Mouse (Mus musculus) G1E (cell line): ENCODE measurements at regions not wholly inside any gene's neighbourhood (a gene's known extent, or its start where the extent isn't known, plus 50 kb on each side); places are given as distances from the start of the nearest gene placed in this dataset.

ENCODE experiments used
- ATAC-seq: 2 replicates; pipeline ENCODE4 v1.8.0; 2016; ENCODE audit warnings: mild to moderate bottlenecking; ENCODE audit not compliant: insufficient number of reproducible peaks, poor library complexity, low FRiP score, severe bottlenecking; ENCODE audit errors: extremely low read depth
- DNase-seq: peaks from one replicate; pipeline ENCODE4 v3.0.0; 2012; ENCODE audit warnings: low spot score
- H3K27me3 ChIP-seq: 2 replicates; pipeline ENCODE4 v1.6.1; 2012; ENCODE audit warnings: mild to moderate bottlenecking, low read length, inconsistent platforms; ENCODE audit not compliant: insufficient read depth
- H3K36me3 ChIP-seq: replicated peaks from 2 replicates; pipeline ENCODE3; 2012; ENCODE audit warnings: mild to moderate bottlenecking, inconsistent platforms
- H3K4me1 ChIP-seq: 2 replicates; pipeline ENCODE4 v1.6.1; 2012; ENCODE audit warnings: low read depth, low read length, inconsistent platforms, mixed read lengths; ENCODE audit not compliant: insufficient read depth
- H3K4me3 ChIP-seq: 2 replicates; pipeline ENCODE4 v1.5.1; 2012; ENCODE audit warnings: low read depth, mild to moderate bottlenecking, inconsistent platforms, low read length, moderate library complexity, mixed read lengths
- H3K9me3 ChIP-seq: replicated peaks from 2 replicates; pipeline ENCODE4 v1.6.1; 2012; ENCODE audit warnings: inconsistent platforms
- CTCF ChIP-seq: IDR thresholded peaks from 2 replicates; pipeline ENCODE4 v1.5.1; 2012; ENCODE audit warnings: low read depth, low read length, inconsistent platforms, mixed read lengths
- GATA1 ChIP-seq: IDR thresholded peaks from 2 replicates; pipeline ENCODE4 v1.6.1; 2012; ENCODE audit warnings: borderline replicate concordance, low read length, inconsistent platforms, mixed read lengths
- GATA2 ChIP-seq: IDR thresholded peaks from 2 replicates; pipeline ENCODE4 v1.6.1; 2012; ENCODE audit warnings: low read depth, low read length, inconsistent platforms, borderline replicate concordance
- POLR2AphosphoS5 ChIP-seq: IDR thresholded peaks from 2 replicates; pipeline ENCODE4 v1.6.1; 2012; ENCODE audit warnings: low read depth, low read length, inconsistent platforms; ENCODE audit not compliant: insufficient replicate concordance
- TAL1 ChIP-seq: conservative IDR thresholded peaks from 2 replicates; pipeline ENCODE4 v1.6.1; 2012; ENCODE audit warnings: low read depth, low read length, inconsistent platforms, mixed read lengths

DNA sequence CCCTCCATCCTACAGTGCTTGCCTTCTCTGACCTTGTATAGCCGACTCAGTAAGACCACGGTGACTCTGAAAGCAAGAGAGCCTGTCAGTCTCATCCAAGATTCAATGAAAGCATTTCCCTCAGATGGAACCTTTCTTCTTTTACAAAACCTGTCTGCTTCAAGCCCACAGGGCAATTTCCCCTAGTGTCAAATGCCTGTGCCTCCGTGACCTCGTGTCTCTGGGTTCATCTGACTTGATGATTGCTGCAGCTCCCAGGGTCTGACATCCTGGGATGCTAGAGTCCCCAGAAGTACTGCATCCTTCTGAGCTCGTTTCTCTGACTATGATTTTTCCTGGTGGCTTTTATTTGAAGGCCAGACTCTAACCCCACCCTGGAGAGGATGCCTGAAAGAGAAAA, 270.3 kb upstream of the Npvf start:
- Histone ChIP-seq H3K36me3 (no peaks in the 10 kb centered on the region), H3K4me3 (no peak overlapping the region), H3K4me1 (no peaks in the 10 kb centered on the region), H3K27me3 (peaks cover 2% of the 10 kb centered on the region; the same call in 1 of the 2 replicates), H3K9me3 (no peaks in the 10 kb centered on the region)
- ATAC-seq (no peak), DNase-seq (no peak)
- TF ChIP-seq CTCF, result no peak
- no peak for TF ChIP-seq TAL1
- TF ChIP-seq GATA2, result no peak
- no peak for TF ChIP-seq GATA1
- TF ChIP-seq POLR2AphosphoS5, result no peak

DNA sequence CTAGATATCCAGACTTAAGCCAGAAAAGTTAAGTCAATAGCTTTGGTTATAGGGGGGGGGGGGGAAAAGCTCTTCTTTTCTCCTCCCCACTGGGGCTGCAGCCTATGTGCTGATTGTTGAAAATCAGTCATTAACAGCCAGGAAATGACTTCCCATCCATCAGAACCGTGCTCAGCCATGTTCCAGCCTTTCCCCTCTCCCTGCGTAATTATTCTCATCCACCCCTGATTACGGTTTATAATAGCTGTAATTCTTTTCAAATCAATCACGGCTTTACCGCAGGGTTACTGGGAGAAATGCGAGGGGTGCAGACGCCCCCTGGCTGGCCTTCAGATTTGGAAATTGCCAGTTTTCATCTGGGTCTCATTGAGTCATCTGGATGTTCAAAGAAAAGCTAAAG, 270.8 kb upstream of the Npvf start:
- Histone ChIP-seq H3K36me3 (no peaks in the 10 kb centered on the region), H3K9me3 (no peaks in the 10 kb centered on the region), H3K27me3 (peaks cover 2% of the 10 kb centered on the region; the same call in 1 of the 2 replicates), H3K4me1 (no peaks in the 10 kb centered on the region), H3K4me3 (no peak overlapping the region)
- TF ChIP-seq CTCF (no peak), TAL1 (no peak), POLR2AphosphoS5 (no peak), GATA1 (no peak), GATA2 (no peak)
- ATAC-seq, result no peak
- no peak for DNase-seq

DNA sequence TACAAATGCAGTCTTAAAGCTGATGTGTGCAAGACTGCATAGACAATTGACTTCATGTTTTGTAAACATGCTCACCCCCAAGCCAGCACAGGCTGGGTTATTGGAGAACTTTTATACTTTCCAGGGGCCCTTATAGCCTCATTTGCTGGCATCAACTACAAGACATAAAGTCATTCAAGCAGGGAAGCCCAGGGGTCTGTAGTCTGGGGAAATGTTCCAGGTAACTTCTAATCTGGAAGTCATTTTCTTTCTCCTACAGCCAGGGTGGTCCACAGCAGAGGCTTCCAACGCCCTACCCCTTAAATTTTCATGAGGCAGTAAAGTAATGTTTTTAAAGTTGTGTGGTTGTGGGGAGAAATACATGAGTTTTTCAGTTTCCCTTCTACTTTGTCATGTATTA, 272.1 kb upstream of the Npvf start:
- no peak for TF ChIP-seq TAL1
- no peak for TF ChIP-seq GATA2
- TF ChIP-seq POLR2AphosphoS5, result no peak
- no peak for TF ChIP-seq GATA1
- TF ChIP-seq CTCF, result no peak
- H3K36me3 ChIP-seq, result no peaks in the 10 kb centered on the region
- peaks cover 2% of the 10 kb centered on the region; the same call in 1 of the 2 replicates for H3K27me3 ChIP-seq
- ATAC-seq, result no peak
- no peaks in the 10 kb centered on the region for H3K9me3 ChIP-seq
- DNase-seq, result no peak
- no peaks in the 10 kb centered on the region for H3K4me1 ChIP-seq
- no peak overlapping the region for H3K4me3 ChIP-seq

- H3K4me1 ChIP-seq, result no peaks in the 10 kb centered on the region
- no peaks in the 10 kb centered on the region for H3K9me3 ChIP-seq
- H3K36me3 ChIP-seq, result no peaks in the 10 kb centered on the region
- no peak overlapping the region for H3K4me3 ChIP-seq
- no peak for DNase-seq
- ATAC-seq, result no peak
- peaks cover 5% of the 10 kb centered on the region; the same call in 1 of the 2 replicates for H3K27me3 ChIP-seq
- TF ChIP-seq TAL1 (no peak), GATA2 (no peak), CTCF (no peak), POLR2AphosphoS5 (no peak), GATA1 (no peak)
Observed at GRCm38 (mm10) chr6:50929503-50929902, 275.3 kb upstream of the Npvf start.

DNA sequence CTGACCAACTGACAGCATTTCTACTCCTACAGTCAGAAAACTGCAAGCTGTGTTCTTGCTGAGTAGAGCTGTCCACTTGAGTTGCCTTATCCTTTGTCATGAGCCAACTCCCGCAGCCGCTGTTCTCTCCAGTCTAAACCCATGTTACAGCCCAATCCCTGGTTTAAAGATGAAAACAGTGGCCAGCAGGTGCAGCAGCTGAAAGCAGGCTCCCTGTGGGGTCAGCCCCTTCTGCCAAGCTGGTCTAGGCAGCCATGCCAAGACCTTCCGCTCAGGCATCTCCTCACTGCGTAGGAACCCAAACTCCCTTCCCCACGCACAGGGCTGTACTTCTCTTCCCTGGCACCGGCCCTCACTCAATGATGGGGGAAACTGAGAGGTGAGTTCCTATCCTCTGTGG, 279.3 kb upstream of the Npvf start:
- Histone ChIP-seq H3K9me3 (no peaks in the 10 kb centered on the region), H3K27me3 (peaks cover 8% of the 10 kb centered on the region; the same call in 1 of the 2 replicates), H3K4me3 (no peak overlapping the region), H3K4me1 (no peaks in the 10 kb centered on the region), H3K36me3 (no peaks in the 10 kb centered on the region)
- ATAC-seq, result no peak
- DNase-seq, result no peak
- no peak for TF ChIP-seq POLR2AphosphoS5
- no peak for TF ChIP-seq TAL1
- TF ChIP-seq CTCF, result no peak
- no peak for TF ChIP-seq GATA2
- TF ChIP-seq GATA1, result no peak

- no peaks in the 10 kb centered on the region for H3K36me3 ChIP-seq
- ATAC-seq (no peak), DNase-seq (no peak)
- H3K9me3 ChIP-seq, result no peaks in the 10 kb centered on the region
- H3K4me3 ChIP-seq, result no peak overlapping the region
- TF ChIP-seq GATA1 (no peak), GATA2 (no peak), TAL1 (no peak), CTCF (no peak), POLR2AphosphoS5 (no peak)
- peaks cover 8% of the 10 kb centered on the region; the same call in 1 of the 2 replicates for H3K27me3 ChIP-seq
- H3K4me1 ChIP-seq, result no peaks in the 10 kb centered on the region
Observed at GRCm38 (mm10) chr6:50934245-50934644, 280.0 kb upstream of the Npvf start.
